Mouse (Mus musculus) spleen, postnatal 14 days (tissue): ENCODE results near the gene Cldn6.

Experiments used
- DNase-seq, 2 experiments: peaks; one replicate each; pipeline ENCODE4 v3.0.0; 2021 to 2022; ENCODE audit warnings: low spot score in 2 of 2

Cldn6 gene

DNA sequence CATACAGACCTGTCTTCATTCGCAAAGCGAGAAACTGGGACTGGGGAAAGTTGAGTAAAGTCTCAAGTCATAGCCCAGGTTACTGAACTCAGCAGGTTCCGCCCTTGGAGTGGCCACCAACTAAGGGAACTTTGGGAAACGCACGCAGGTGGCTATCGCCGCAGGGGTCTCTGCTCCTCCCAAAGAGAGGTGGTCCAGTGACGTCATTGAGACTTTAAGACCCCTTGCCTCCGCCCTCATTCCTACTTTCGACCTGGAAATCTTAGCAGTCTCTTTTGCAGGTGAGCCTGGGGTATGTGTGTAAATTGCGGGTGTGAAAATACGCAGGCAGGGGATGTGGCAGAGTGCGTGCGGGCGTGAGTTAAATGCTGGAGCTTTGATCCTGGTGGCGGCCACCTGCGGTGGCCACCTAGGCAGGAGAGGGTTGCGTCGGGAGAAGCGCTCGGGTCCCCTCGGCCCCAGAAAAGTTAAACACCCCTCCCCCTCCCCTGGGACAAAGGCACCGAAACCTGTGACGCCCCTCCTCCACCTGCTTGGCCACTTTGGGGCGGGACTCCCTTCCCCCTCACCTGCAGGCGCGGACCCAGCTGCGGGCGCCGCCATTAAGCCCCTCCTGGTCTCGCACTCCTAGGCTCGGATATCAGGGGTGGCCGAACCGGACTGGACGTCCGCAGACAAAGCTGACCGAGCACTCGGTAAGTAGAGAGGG, at the start of gene Cldn6:
Gene Cldn6 (plus strand): TSS at position 123 of the 709 bp plus-strand sequence.
- DNase-seq: no peak

DNA sequence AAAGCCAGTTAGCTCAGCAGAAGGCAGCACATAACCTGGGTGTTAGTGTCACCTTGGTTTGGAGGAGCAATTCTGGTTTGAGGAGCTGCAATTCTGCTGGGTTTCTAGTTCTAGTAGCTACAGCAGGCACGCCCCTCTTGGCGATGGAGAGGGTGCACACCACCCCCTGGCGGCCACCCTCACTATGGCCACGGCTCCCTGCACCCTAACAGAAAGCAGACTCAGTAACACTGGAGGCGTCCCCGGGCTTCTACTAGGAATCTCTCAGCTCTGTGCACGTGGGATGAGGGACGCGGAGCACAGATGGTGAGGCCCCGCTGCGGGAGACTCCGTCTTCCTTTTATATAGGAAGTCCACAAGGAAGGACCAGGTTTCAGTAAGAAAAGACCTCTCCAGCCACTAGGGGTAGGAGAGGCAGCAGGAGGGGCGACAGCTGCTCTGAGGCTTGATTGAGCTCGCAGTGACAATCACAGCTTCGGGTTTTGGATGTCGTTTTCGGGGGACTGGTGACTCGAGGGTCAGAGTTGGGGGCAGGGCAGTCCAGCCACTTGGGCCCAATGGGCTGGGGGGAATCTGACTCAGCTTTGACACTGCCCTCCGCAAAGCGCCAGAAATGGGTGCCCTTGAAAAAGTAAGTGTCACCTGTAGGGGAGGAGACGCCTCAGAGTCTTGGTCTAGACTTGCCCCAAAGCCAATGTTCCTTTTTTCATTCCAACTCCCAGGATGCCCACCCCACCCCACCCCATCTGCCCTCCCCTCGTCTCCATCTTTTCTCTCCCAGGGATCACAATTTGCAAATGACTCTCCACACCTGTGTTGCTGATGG, 48.6 kb upstream of the Cldn6 start:
- DNase-seq: peak; percentile 51 to 71

- no peak for DNase-seq
Measured at GRCm38 (mm10) chr17:23631241-23631640, 47.8 kb upstream of the Cldn6 start.

GRCm38 (mm10) chr17:23644613-23645495, 34.2 kb upstream of the Cldn6 start, which contains the start of gene Mmp25:
Gene Mmp25, minus strand, starts transcription at chr17:23645277.
- no peak for DNase-seq

DNA sequence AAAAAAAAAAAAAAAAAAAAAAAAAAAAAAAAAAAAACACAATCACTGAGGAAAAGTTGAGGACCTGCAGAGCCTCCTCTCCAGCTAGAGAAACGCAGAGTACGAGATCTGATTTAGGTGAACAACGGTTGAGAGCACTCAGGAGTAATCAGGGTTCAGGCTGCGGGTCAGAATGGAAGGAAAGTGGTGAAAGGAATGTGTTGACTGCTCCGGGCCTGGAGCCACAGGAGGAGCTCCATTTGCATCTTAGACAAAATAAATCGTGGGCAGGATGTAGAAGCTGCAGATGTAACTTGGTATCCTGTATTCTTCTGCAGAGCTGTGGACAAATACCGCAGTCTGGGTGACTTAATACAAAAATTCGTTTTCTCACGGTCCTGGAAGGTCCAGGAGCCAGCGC, 33.2 kb upstream of the Cldn6 start:
- DNase-seq: no peak

DNA sequence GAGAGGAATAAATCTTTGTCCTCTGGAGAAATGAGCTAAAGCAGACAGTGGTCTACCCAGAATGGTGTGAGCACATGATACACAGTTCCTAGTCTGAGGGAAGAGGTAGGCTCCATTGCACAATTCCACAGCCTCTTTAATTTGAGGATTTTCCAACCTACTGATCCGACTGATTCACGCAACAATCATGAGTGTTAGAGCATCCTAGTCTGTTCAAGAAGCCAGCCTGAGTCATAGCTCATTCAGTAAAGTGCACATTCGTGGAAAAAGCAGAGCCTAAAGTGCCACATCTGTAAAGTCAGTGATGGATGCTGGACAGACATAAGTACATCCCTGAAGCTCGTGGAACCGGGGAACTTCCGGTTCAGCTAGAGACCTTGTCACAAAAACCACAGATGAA, 27.7 kb upstream of the Cldn6 start:
- no peak for DNase-seq

DNA sequence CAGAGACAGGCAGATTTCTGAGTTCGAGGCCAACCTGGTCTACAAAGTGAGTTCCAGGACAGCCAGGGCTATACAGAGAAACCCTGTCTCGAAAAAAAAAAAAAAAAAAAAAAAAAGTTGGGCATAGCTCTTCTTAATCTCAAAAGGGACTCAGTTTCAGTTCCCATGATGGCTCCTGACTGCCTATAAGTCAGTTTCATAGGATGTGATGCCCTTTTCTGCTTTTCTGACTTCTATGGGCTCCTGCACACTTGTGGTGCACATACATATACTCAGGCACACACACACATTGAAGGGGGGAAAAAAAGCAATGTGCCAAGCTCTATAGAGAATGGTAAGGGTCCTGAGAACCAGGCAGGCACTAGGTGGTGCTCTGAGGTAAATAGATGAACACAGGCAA, 25.7 kb upstream of the Cldn6 start:
- no peak for DNase-seq

GRCm38 (mm10) chr17:23654001-23654400, 25.0 kb upstream of the Cldn6 start:
- DNase-seq: no peak

DNA sequence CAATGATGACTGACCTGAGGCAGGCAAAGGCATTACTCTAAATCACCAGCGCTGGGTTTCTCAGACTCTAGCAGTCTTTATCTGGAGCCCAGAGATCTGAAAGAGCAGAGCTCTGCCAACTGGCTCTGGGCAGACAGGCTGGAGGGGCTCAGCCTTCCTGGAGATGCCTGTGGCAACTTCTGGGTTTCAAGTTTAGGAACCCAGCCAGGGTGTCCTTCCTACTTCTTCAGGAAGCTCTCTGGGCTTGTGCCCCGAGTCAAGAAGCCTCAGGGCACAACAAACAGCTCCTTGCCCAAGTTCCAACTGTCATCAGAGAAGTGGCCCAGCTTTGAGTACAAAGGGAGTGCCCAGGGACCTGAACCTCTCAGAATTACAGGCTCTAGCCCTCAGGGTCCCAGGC, 24.6 kb upstream of the Cldn6 start:
- DNase-seq: no peak

GRCm38 (mm10) chr17:23658450-23658849, 20.6 kb upstream of the Cldn6 start:
- no peak for DNase-seq

- no peak for DNase-seq
Measured at GRCm38 (mm10) chr17:23660117-23660875, 18.8 kb upstream of the Cldn6 start, which contains the start of gene Bicdl2. Gene Bicdl2, plus strand, starts transcription at chr17:23660506.

GRCm38 (mm10) chr17:23660876-23661200, 18.2 kb upstream of the Cldn6 start:
- no peak for DNase-seq

DNA sequence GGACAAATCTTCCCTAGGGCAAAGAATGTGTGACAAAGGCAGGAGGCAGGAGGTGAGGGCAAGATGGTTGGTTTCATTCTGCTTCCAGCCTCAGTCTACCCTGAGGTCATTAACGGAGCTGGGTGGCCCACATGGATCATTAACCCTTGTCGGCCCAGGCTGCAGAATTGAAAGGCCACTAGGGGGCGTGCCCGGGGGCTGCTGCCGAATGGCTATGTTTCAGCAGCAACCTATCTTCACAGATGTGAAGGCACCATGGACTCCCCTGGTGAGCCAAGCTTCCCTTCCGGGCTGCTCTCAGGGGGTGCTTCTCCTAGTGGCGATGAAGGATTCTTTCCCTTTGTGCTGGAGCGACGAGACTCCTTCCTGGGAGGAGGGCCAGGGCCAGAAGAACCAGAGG, 17.5 kb upstream of the Cldn6 start:
- DNase-seq: no peak

DNA sequence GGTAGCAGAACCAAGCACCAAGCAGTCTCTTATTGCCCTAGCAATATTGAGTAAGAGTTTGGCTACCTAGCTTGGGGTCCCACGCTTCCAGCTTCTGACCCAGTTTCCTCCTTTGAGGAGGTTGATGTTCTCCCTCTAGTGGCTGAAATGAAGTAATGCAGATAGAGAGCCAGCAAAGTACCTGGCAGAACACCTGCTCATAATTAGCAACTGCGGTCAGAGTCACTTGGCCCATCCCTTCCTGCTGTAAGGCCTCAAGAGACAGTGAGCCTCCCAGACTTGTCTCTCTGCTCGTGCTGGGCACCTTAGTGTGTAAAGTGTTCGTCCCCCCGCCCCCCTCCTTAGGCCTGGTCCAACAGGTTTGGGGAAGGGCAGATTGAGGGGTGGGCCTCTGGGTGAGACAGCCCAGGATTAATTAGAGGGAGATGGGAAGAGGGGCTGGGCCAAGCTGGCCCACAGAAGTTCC, 14.5 kb upstream of the Cldn6 start:
- DNase-seq: no peak

DNA sequence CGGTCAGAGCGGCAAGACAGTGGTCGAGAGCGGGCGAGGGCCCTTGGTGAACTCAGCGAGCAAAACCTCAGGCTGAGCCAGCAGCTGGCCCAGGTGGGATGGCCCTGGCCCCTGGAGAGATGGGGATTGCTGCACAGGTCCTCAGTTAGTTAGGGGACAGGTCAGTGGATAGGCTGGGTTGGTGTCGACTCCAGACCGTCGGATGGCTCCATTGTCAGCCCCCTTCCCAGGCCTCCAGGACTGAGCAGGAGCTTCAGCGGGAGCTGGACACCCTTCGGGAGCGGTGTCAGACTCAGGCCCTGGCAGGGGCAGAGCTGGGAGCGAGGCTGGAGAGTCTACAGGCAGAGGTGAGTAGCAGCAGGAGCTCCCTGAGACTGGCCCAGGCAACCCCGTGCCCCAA, 13.5 kb upstream of the Cldn6 start:
- DNase-seq: no peak

DNA sequence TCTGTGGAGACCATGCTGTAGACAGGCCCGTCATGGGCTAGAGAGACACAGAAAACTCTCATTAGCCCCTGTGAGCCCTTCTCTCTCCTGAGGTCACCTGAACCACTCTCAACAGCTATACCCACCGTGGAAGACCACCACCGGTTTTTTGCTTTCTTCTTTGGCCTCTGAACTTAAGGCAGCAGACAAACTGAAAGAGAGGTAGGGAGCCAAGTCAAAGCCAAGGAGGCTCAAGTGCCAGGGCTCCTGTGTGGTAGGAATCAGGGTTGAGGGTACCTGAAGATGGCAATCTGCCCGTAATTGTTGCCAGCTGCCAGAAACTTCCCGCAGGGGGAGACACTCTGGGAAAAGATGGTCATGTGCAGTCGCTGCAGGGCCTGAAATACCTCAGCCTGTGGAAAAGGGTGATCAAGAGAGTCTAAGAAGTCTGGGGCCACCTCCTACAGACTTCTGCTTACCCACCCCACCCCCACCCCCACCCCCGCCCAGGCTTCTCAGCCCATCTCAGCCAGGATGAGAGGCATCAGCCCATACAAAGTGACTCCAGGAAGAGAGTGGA, 8.5 kb upstream of the Cldn6 start:
- DNase-seq: no peak

GRCm38 (mm10) chr17:23671519-23671918, 7.5 kb upstream of the Cldn6 start:
- DNase-seq: no peak

DNA sequence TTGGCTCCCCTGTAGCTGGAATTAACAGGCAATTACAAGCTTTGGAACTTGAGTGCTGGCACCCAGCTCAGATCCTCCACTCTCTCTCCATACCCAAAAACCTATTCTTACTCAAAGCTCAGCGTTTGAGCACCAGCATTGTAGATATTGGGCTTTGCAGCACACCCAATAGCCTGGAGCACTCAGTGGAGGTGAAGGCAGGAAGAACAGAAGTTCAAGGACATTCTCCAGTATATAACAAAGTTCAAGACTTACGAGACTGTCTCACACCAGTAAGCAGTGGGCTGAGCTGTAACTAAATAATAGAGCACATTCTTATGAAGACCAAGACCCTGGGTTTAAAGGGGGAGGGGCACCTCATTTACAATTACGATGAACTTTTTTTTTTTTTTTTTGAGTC, 6.3 kb upstream of the Cldn6 start:
- no peak for DNase-seq

- DNase-seq: peak; percentile 74
Measured at GRCm38 (mm10) chr17:23673424-23674073, 5.5 kb upstream of the Cldn6 start, which contains the start of the genes Hcfc1r1 and Thoc6. Gene Hcfc1r1, plus strand, starts transcription at chr17:23673596. Gene Thoc6, minus strand, starts transcription at chr17:23673882.

DNA sequence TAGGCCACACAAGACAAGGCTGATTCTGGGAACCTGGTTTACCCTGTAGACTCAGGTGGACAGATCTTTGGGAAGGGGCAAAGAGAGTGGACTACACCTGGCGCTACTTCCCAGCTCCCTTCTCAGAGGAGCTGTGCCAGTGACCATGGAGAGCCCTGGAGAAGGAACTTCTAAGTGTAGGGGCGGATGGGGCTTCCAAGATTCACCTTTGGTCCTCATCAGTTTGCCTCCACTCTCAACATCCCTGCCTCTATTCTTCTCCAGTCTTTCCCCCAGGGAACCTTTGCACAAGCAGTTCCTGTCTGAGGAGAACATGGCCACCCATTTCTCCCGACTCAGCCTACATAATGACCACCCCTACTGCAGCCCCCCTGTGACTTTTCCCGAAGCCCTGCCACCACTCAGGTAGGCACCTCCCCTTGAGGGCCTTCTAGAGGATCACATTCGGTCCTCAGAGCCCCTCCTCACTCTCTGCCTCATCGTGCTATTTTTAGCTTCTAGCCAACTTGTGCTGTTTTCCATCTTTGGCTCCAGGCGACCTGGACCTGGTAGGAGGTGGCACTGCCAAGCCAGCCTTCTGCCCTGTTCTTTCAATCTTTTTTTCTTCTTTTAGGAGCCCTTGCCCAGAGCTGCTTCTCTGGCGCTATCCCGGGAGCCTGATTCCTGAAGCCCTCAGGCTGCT, 4.6 kb upstream of the Cldn6 start:
- DNase-seq: no peak
